In the genomic region with DNA sequence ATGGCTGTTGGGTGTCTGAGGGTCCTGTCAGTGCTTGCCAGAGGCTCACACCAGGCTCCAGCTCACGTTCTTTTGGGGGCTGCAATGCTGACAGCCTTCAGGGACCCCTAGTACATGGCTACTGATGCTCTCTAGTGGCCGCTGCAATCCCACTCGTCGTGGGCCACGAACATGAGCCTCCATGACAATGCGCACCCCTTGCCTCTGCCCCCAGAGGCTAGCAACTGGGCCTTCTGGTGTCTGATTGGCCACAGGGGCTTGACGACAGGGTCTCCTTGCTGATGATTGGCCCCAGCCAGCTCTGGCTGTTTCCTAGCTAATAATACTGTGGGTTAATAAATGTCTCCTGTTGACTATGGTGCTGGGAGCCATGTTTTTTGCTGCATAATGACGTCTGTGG, we compare ENCODE assay signal across 9 mouse cellular contexts.
DNase-seq lines count a peak whose midpoint lies in the region; ATAC-seq and TF ChIP-seq lines count a peak whose summit lies in the region.
"Had no signal": no experiment of that assay in that cellular context is flagged by ENCODE, and none has a peak within 500 bp of the region (broad histone marks: within the 10 kb centered on the region; RNA-seq: fewer than 3 reads in every experiment).

No protein-coding gene starts in this region.

- no peak for TF ChIP-seq CTCF in brain, embryonic 14.5 days (IDR thresholded peaks at IDR 0.05; ENCODE audit: borderline replicate concordance, extremely low read depth, insufficient read depth, insufficient read length)
- TF ChIP-seq CTCF in hindbrain, postnatal 0 days (IDR thresholded peaks at IDR 0.05; ENCODE audit: low read depth) = peak; percentile 42

- peak overlapping the region; percentile 51 for H3K4me2 ChIP-seq in hindbrain, embryonic 14.5 days (replicated peaks)
- H3K4me2 ChIP-seq in hindbrain, embryonic 11.5 days (replicated peaks; ENCODE audit: low read depth, low read length) = no peak overlapping the region
- H3K4me2 ChIP-seq in hindbrain, postnatal 0 days (ENCODE audit: low read depth, low read length) = no peak overlapping the region
- H3K4me2 ChIP-seq in midbrain, embryonic 16.5 days (ENCODE audit: low read length) = peak overlapping the region; percentile 56

- H3K9me3 ChIP-seq in hindbrain, embryonic 14.5 days (ENCODE audit: control insufficient read depth, low read length) = peaks cover 20% of the 10 kb centered on the region
- no peaks in the 10 kb centered on the region for H3K9me3 ChIP-seq in hindbrain, embryonic 11.5 days (ENCODE audit: control insufficient read depth, low read length)
- H3K9me3 ChIP-seq in hindbrain, postnatal 0 days (ENCODE audit: low read length) = peaks cover 6% of the 10 kb centered on the region; the same call in 1 of the 2 replicates
- H3K9me3 ChIP-seq in midbrain, embryonic 16.5 days (replicated peaks; ENCODE audit: control insufficient read depth, low read length, poor library complexity, severe bottlenecking) = peaks cover 10% of the 10 kb centered on the region

- 0 out of 2 replicates have a peak, but pooled peaks have one; percentile 21 for ATAC-seq in hindbrain, embryonic 14.5 days (ENCODE audit: low FRiP score)
- no peak for ATAC-seq in hindbrain, embryonic 11.5 days (ENCODE audit: low FRiP score)
- peak; percentile 57 for ATAC-seq in hindbrain, postnatal 0 days
- ATAC-seq in midbrain, embryonic 16.5 days = peak; percentile 64
- ATAC-seq in inflammation-experienced regulatory T-cells, adult 6 months = no peak
- ATAC-seq: forebrain, embryonic 13.5 days had no signal

- no peaks in the 10 kb centered on the region for H3K27me3 ChIP-seq in hindbrain, embryonic 14.5 days (ENCODE audit: control insufficient read depth, insufficient read depth, low read length)
- no peaks in the 10 kb centered on the region for H3K27me3 ChIP-seq in hindbrain, embryonic 11.5 days (ENCODE audit: control insufficient read depth, insufficient read depth, low read length)
- H3K27me3 ChIP-seq in hindbrain, postnatal 0 days (ENCODE audit: insufficient read depth, low read length) = no peaks in the 10 kb centered on the region
- H3K27me3 ChIP-seq in midbrain, embryonic 16.5 days (ENCODE audit: control insufficient read depth, insufficient read depth, low read depth, low read length) = no peaks in the 10 kb centered on the region
- H3K27me3 ChIP-seq: forebrain, embryonic 13.5 days had no signal

- peak; percentile 48 for DNase-seq in hindbrain, embryonic 14.5 days (ENCODE audit: low spot score)
- DNase-seq in hindbrain, embryonic 11.5 days (ENCODE audit: low spot score) = no peak
- peak; percentile 54 for DNase-seq in brain, embryonic 14.5 days (ENCODE audit: low read depth)
- DNase-seq in hindbrain, postnatal 0 days (ENCODE audit: low spot score) = peak; percentile 74
- no peak for DNase-seq in ovary, adult 18-20 months (ENCODE audit: low spot score)
- DNase-seq: kidney, postnatal 4 days had no signal

- no peaks in the 10 kb centered on the region for H3K4me1 ChIP-seq in hindbrain, embryonic 14.5 days (replicated peaks; ENCODE audit: control insufficient read depth, insufficient read depth, low read length)
- H3K4me1 ChIP-seq in hindbrain, embryonic 11.5 days (replicated peaks; ENCODE audit: control insufficient read depth, insufficient read depth, low read length) = no peaks in the 10 kb centered on the region
- H3K4me1 ChIP-seq in hindbrain, postnatal 0 days (ENCODE audit: insufficient read depth, low read length) = no peaks in the 10 kb centered on the region
- H3K4me1 ChIP-seq in midbrain, embryonic 16.5 days (ENCODE audit: control insufficient read depth, insufficient read depth, low read length) = no peaks in the 10 kb centered on the region

- H3K36me3 ChIP-seq in hindbrain, embryonic 14.5 days (replicated peaks; ENCODE audit: control insufficient read depth, insufficient read depth) = no peaks in the 10 kb centered on the region
- no peaks in the 10 kb centered on the region for H3K36me3 ChIP-seq in hindbrain, embryonic 11.5 days (ENCODE audit: control insufficient read depth, insufficient read depth, low read length)
- no peaks in the 10 kb centered on the region for H3K36me3 ChIP-seq in hindbrain, postnatal 0 days (ENCODE audit: insufficient read depth, low read length)
- H3K36me3 ChIP-seq in midbrain, embryonic 16.5 days (ENCODE audit: control insufficient read depth, insufficient read depth, low read length) = no peaks in the 10 kb centered on the region

- WGBS in hindbrain, embryonic 14.5 days = 71% methylated on average over 8 of the region's 8 CpGs
- 69% methylated on average over 8 of the region's 8 CpGs for WGBS in hindbrain, embryonic 11.5 days
- WGBS in hindbrain, postnatal 0 days = 69% methylated on average over 8 of the region's 8 CpGs
- WGBS in midbrain, embryonic 16.5 days = 71% methylated on average over 8 of the region's 8 CpGs

- no peak for TF ChIP-seq POLR2A in brain, embryonic 14.5 days (IDR thresholded peaks at IDR 0.05; ENCODE audit: borderline replicate concordance, extremely low read depth, insufficient read depth, insufficient read length, poor library complexity, severe bottlenecking)

- H3K4me3 ChIP-seq in hindbrain, embryonic 14.5 days (replicated peaks; ENCODE audit: low read length) = peak overlapping the region; percentile 57
- no peak overlapping the region for H3K4me3 ChIP-seq in hindbrain, embryonic 11.5 days (ENCODE audit: low read depth, low read length)
- peak overlapping the region; percentile 47; the same call in 1 of the 2 replicates for H3K4me3 ChIP-seq in hindbrain, postnatal 0 days (ENCODE audit: low read length)
- peak overlapping the region; percentile 59 for H3K4me3 ChIP-seq in midbrain, embryonic 16.5 days (ENCODE audit: low read depth, low read length)

- H3K9ac ChIP-seq in hindbrain, embryonic 14.5 days = no peak overlapping the region
- H3K9ac ChIP-seq in hindbrain, embryonic 11.5 days (ENCODE audit: low read depth, low read length) = no peak overlapping the region
- H3K9ac ChIP-seq in hindbrain, postnatal 0 days (replicated peaks; ENCODE audit: low read length) = peak overlapping the region; percentile 24; the same call in 1 of the 2 replicates
- H3K9ac ChIP-seq in midbrain, embryonic 16.5 days (ENCODE audit: low read depth, low read length) = no peak overlapping the region; the same call in 1 of the 2 replicates
- H3K9ac ChIP-seq: forebrain, embryonic 13.5 days had no signal

- H3K27ac ChIP-seq in hindbrain, embryonic 14.5 days = peak overlapping the region; percentile 60; the same call in 1 of the 2 replicates
- H3K27ac ChIP-seq in hindbrain, embryonic 11.5 days (ENCODE audit: low read depth, low read length) = no peak overlapping the region
- H3K27ac ChIP-seq in hindbrain, postnatal 0 days = peak overlapping the region; percentile 74
- H3K27ac ChIP-seq in midbrain, embryonic 16.5 days (ENCODE audit: low read length) = peak overlapping the region; percentile 88
- H3K27ac ChIP-seq: forebrain, embryonic 13.5 days had no signal

Comparison
In these comparisons a context has a peak if more than half of its experiments do, and no peak if none do; other contexts are left out.
1. ATAC-seq: peak in hindbrain, embryonic 14.5 days (single experiment), hindbrain, postnatal 0 days (single experiment) and midbrain, embryonic 16.5 days (single experiment); none in hindbrain, embryonic 11.5 days (single experiment) and inflammation-experienced regulatory T-cells, adult 6 months (single experiment).
2. DNase-seq: peak in hindbrain, embryonic 14.5 days (single experiment), brain, embryonic 14.5 days (single experiment) and hindbrain, postnatal 0 days (single experiment); none in hindbrain, embryonic 11.5 days (single experiment) and ovary, adult 18-20 months (single experiment).
3. H3K4me2 ChIP-seq: peak in hindbrain, embryonic 14.5 days (single experiment) and midbrain, embryonic 16.5 days (single experiment); none in hindbrain, embryonic 11.5 days (single experiment) and hindbrain, postnatal 0 days (single experiment).